Mouse (Mus musculus): Measurements from ENCODE around the gene Golga7b.

The Golga7b gene

DNA sequence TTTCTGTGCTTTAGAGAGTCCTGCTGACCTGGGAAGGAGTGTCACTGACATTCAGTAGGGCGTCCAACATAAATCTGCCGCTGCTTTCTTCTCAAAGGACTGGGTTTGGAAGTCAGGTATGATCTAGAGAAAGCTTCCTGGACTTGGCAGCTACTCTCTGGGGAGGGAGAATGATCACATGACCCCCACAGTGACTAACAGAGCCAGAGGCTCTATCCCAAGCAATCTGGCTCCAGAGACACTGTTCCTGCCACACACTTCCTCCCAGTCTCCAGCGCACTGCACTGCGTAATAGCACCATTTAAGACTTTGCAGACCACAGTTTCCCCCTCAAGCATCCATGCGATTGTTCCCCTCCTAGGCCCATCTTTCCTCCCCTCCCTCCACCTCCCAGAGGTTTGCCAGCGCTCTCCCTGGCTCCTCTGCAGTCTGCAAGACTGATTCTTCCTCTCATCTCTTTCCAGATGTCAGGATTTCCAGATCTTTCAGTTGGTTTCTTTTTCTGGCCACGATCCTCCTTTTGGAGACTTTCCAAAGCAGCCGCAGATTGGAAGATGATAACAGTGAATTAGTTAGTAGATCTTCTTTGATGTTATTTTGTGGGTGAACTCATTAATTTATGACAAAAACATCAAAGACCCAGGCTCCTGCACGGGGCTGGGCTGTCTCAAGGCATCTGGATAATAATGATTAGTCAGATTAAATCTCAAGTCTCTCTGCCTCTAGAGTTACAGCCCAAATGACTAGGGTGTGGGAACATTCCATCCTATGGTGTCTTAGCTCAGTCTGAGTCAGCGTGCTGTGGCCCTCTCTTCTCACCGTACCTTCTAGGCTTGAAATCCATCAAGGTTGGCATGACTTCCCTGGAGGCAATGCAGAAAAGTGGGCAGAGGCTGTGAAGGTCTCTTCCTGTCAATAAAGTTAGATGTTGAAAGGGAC is 2.9 kb downstream of the Golga7b start:
- DNase-seq (ENCODE audit: low spot score) = no peak

DNA sequence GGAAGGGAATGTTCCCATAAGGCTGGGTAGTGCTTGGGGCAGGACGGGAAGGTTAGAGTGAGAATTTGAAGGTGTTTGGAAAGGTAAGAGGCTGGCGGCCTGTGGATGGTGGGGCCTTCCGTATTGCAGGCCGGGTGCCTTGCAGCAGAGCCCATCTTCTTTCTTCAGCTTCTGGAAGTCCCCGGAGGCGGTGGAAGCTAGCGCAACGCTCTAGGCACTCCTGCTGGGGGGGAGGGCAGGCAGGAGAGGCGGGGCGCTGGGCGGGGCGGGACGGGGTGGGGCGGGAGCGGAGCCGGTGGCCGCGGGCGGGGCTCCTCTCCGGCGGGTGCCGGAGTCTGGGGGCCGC is 8.0 kb downstream of the Golga7b start:
- no peak for DNase-seq (ENCODE audit: low spot score)

DNA sequence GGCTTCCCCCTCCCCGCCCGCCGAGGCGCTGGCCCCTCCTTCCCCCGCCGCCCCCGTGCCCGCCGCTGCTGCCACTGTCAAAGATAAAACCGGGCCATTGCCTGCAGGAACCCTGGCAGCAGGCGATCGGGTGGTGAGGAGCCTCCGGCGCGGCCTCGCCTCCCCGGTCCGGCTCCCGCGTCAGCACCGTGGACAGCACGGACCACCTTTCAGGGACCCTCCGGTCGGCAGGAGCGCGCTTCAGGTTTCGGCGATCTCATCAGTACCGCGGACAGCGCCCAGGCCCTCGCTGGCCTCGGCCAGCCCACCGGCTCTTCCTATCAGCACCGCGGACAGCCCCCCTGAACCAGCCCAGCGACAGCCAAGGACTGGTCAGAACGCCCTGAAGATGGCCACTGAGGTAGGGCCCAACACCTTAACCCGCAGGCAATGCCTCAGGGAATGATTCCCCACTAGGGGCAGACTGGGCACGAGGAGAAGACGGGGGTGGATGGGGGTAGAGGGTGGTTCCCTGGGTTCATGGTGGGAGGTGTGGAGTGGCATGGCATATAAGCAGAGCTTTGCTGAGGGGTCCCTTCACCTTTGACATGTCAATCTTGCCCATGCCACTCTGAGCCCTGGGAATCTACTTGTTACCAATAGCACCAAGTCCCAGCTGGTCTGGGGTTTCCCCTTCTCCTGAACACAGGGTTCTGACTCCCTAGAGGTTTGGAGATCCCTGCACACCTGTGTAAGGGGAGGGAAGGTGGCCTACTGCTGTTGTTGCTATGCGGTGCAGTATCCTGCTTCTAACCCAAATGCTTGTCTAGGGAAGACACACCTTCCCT is 8.6 kb downstream of the Golga7b start:
- DNase-seq (ENCODE audit: low spot score) = peak; percentile 94

DNA sequence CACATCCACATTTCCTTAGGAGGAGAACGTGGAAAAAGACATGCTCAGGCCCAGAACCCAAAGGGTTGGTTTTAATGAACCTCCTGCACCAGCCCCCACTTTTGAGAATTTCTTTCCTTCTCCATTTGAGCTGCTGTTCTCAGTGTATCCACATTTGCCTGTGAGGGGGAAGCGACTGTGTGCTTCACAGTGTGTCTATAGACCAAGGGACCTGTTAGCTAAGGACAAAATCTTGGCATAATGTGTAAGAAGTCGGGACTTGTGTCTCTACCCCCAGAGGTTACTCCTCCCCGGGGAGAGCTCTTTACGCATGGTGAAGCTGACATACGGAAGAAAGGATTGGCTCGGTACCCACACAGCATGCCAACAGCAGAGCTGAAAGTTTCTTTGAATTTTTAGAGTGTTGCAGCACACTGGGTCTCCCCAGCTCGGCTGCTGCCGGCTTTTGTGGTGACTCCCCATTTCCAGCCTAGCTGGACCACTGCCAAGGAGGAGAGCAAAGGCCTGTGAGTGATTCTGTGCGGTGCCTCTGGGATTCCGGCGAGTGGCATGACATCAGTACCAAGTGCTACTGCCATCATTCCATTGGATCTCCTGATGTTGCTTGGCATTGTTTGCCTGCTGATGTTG is 9.4 kb downstream of the Golga7b start:
- DNase-seq (ENCODE audit: low spot score) = no peak

DNA sequence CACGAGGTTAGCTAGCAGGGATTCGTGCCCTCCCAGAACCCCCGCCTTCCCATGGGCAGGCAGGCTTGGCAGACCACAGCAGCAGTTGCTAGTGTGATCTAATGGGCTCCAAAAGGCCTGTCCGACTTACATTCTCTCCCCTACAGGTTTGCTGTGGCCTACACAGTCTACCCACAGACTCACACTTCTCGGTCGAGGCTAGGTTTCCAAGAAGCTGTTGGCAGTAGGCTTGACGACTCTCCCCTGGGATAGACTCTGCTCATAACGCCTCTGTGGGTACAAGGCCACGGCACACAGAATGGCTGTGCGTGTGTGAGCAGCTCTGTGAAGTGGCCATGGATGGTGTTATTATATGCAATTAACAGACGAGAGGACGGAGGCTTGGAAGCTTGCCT is 9.9 kb downstream of the Golga7b start:
- DNase-seq (ENCODE audit: low spot score) = no peak

DNA sequence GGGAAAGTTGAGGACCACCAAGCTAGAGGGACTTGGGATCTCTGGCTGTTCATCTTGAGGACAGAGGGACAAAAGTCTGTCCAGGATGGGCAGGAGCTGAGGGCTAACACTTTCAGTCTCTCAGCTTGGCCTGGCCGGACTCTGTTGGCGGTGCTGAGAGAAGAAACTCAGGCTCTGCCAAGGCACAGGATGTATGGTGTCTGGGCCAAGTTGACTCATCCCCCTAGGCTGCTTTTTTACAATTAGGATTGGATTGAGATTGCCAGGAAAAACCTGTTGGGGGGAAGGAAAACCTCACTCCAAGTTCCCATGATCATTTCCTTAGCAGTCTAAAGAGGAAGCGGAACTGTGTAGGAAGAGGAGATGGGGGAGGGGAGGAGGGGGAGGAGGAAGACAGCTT is 10.7 kb downstream of the Golga7b start:
- DNase-seq (ENCODE audit: low spot score) = no peak

DNA sequence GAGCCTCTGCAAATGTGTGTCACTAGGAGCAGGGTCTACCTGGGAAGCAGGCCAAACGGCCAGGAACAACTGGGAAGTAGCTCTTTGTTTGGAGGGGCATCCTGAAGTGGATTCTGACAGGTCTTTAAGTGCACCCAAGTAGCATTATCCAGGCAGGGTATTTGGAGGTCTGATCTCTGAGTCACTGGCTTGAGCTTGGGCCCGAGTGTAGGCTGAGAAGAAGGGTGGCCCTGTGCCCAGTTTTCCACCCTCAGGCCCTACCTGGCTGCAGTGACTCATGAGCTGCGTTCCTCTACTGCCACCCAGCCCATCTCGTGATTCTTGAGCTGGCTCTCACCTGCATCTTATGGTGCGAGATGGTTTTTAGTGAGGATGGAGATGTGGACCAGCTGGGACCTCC is 11.2 kb downstream of the Golga7b start:
- DNase-seq (ENCODE audit: low spot score) = no peak

DNA sequence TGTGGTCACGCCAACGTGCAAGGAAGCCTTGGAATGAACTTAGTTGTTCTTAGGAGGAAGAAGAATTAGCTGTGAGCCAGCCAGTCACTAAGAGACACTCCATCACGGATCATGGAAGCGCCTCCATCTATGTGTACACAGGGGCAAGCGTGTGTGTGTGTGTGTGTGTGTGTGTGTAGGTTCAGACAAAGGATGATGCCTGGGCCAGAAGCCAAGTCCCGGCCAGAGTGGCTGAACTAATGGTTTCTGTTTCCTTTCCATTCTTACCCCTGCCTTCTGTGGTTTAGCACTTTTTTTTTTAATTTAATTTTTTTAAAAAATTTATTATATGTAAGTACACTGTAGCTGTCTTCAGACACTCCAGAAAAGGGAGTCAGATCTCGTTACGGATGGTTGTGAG is 13.1 kb downstream of the Golga7b start:
- no peak for DNase-seq (ENCODE audit: low spot score)

DNA sequence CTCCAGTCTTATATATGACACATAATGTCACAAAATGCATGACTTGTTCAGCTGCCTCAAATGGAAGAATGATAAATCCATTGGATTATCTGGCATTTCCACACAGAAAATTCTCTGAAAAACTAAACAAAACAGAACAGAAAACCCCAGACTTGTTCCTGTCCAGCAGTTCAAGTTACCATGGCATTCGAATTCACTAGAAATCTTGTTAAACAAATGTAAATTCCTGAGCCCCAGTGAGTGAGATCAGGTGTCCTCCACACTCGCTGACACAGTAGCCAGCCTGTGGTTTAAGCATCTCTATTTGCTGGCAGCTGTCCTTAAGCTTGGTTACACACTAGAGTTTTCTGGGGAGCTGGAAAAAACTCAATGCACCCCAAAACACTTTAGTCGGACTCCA is 16.1 kb downstream of the Golga7b start:
- no peak for DNase-seq (ENCODE audit: low spot score)

DNA sequence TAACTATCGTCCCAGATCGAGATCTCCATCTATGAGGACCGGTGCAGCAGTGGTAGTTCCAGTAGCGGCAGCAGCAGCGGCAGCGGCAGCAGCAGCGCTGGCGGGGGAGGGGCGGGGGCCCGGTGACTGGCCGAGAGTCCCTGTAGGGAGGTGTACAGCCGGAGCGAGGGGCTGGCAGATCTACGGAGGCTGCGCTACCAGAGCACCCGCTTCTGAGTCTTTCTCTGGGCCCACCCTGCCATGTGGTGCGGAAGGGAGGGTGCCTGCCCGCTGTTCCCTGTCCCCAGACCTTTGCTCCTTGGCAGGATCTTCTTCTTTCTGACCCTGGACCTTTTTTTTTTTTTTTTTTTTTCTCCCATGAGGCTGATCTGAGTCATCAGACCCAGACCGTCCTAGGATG is 21.0 kb downstream of the Golga7b start:
- DNase-seq (ENCODE audit: low spot score) = peak; percentile 56

DNA sequence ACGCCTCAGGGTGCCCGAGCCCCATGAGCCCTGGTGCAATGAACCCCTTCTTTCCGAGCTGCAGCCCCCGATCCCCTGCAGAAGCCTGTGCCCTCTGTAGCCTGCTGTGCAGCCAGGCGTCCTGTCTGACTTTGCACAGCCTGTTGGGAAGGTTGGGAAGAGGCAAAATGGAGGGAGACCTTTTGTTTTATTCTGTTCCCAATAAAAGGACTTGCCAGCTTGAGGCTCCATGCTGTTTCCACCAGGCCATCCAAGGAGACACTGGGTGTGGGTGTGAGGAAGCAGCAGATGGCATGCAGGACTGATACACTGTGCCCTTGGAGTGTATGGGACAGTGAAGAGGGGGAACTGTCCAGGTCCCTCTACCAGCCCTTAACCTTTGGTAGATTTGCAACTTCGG is 22.7 kb downstream of the Golga7b start:
- no peak for DNase-seq (ENCODE audit: low spot score)

DNA sequence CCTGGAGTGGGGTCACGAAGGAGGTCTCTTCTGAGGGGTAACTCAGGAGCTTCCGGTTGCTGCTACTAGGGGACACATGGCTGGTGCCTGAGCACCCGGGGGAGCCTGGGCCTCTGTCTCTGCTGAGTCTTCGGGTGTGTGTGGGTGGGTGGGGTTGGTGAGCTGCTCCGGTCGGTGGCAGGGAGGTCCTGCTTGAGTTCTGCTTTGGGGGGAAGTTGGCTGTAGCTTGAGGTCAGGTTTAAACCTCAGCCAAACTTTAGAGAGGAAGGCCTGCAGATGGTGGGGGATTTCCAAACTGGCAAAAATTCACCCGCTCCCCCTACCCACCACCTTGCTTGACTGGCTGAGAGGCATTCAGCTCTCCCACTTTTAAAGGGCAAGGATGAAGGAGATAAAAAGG is 23.8 kb downstream of the Golga7b start:
- DNase-seq (ENCODE audit: low spot score) = no peak

DNA sequence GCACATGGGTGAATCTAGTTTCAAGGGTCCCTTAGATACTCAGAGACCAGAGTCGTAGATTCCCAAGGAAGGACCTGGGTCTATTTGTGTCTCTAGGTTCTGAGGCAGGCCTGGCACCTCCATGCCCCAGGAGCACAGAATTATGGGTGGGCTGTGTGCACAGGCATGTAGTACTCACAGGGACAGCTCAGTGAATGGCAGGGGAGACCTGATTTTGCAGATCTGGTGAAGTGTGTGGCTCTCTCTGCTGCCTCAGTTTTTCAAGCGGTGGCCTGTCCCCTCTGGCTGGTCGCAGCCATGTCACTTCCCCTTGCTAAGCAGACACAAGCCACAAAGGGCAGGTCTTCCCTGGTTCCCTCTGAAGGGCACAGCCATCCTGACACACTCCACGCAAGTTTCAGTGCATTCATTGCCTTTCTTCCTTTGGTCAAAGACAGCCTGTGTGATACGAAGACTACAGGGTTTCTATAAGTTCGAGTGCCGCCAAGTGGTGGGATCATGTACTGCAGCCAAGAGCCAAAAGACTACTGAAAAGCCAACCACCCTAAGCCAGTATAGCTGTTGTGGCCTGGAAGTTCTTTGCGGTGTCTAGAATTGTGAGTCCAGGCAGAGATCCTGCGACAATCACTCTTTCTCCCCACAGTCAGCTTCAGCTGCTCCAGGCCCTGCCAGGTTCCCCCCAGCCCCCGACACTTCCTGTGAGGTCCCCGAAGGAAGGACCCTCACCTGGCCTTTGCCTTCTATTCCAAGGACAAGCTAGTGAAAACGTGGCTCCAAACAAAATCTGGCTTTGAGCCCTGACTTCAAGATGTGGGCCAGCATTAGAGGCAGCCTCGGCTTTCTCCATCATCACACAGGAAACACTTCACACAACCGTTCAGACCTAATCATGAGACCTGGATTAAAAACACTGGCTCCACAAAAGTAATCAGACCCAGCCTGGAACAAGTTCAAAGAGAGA is 24.9 kb downstream of the Golga7b start:
- peak; percentile 91 for DNase-seq (ENCODE audit: low spot score)

DNA sequence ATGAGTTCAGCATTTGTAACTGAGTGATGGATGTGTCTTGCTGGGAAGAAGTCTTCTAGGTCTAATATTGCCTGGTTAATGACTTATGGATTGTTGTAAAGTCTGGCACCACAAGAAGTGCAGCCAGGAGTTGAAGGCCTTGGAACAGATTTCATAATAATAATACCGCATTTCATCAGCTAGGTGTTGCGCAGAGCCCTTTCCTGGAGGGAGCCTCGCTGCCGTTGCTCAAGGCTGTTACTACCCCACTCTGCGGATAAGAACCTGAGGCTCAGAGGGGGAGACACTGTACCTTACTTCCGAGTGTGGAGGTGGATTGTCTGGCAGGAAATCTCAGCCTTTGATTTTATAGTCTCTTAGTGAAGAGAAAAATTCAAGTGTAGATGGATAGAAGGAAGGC is 29.9 kb downstream of the Golga7b start:
- DNase-seq (ENCODE audit: low spot score) = no peak

DNA sequence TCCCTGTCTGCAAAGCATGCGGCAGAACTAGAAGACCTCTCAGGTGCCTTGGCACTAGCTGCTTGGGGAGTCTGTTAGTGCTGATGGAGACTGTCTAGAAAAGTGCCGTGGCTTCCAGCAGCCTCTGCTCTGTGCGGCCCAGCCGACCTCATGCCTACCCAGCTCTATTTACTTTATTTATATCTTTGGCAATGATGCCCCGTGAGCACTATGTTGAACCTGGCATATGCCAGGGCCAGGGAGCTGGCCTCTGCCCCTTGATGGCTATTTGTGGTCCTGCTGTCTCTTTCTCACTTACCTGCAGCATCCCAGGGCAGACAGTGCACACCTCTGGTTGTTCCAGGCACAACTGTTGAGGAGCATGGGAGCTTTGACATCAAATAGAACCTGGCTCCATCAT is 31.1 kb downstream of the Golga7b start:
- no peak for DNase-seq (ENCODE audit: low spot score)

DNA sequence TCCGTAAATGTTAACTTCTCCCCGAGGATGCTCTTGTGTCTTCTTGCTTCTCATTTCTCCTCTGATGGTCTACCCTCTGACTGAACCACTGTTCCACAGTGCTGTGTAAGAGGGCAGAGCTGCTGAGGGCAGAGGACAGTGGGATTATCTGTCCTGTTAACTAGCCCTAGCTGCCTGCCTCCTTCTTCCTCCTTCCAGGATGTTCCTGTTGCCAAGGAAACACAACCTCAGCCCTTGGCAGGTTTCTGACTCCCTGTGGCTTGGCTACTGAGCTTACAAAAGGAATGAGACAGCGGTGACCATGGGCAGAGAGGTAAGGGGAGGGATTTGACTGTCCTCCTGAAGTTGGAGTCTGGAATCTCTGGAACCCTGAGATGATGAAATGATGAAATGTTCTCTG is 32.2 kb downstream of the Golga7b start:
- DNase-seq (ENCODE audit: low spot score) = no peak

DNA sequence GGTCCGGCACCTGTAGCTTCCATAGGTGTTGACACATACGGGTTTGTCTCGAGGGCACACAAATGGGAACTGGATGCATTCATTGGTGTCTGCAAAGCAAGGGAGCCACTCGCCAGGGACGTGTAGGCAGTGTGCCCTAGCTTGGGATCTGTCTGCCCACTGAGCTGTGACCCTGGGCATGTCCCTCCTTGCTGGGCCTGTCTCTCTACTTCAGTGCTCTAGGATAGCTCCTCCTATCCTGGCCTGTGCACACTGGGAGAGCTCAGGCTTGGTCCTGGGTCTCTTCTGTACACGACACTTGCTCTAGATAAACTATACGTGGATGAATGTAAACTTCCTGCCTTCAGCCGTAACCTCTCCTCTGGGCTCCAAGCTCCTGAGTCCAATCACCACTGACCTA is 36.8 kb downstream of the Golga7b start:
- no peak for DNase-seq (ENCODE audit: low spot score)

DNA sequence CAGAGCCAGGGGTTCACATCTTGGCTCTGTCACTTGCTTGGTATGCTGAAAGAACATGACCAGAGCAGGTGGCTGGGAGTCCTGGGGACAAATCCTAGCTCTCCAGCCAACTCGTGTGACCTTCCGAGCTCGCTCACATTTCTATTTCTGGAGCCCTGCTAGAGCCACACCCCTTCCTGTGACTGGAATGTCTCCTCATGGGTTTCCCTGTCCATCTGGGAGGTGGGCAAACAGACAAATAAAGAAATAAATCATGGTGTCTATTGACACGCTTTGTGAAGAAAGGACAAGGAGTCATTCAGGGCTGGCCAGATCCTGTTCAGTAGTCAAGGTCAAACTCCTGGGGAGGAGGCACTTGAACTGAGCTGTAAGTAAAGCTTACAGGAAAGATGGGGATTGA is 41.0 kb downstream of the Golga7b start:
- no peak for DNase-seq (ENCODE audit: low spot score)

DNA sequence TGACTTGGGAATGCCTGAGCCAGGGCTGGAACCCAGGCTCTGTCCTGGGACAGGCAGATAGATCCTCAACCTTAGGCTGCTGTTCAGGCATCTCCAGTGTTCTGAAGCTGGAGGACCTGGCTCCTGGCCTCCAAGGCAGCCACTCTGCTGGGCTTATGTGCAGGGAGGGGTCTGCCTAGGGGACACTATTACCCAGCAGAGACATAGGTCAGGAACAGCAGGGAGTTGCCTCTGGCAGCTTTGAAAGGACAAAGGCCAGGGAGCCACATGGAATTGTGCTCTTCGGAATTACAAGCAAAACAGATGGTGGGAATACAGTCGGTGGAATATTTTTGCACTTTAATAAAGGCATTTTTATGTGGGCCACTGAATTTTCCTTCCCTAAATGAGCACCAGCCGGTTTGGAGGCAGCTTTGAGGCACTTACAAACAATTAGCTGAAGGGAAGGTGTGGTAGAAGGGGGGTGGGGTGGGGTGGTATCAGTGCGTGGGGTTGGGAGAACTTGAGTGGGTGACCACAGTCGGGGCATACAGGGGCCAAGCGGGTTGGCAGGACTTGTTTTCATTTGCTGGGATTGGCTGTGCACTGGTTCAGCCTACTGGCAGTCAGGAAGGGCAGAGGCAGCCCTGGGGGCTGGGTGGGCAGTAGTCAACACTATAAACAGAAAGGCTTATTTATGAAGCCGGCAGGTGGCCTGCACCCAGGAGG is 43.7 kb downstream of the Golga7b start:
- no peak for DNase-seq (ENCODE audit: low spot score)

DNA sequence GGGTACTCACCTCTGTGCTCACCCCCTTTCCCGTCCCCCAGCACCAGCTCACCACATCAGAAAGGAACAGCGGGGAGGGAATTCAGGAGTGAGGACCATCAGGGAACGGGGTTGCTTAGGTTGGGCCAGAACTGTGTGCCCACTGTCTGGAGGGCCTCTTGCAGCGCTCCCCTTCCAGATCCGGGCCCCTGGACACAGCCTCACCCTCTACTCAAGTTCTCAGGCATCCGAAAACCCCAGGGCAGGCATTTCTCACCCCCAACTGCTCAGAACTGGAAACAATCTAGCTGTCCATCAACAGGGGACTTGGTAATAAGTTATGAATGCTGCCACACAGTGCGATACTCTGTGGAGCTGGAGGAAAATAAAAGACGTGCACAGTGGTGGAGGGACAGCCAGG is 44.7 kb downstream of the Golga7b start:
- no peak for DNase-seq (ENCODE audit: low spot score)

DNA sequence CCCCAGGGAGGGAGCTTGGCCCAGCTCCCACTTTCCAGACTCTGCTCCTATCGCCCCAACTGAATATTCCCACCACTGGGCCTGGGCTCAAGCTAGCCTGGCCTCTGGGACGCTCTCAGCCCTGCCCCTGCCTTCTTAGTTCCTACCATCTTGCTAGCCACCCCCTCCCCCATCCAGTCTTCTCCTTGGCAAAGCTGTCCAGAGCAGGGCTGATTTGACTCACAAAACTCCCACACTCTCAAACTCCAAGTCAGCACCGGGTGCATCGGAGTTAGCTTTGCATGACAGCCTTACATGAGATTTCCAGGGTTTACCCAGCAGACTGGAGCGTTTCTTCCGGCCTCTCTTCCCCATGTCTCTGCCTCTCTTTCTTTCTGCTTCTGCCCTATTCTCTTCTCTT is 45.8 kb downstream of the Golga7b start:
- DNase-seq (ENCODE audit: low spot score) = no peak

Data from testis, postnatal 10 days (tissue).